Mouse (Mus musculus) forebrain, embryonic 14.5 days (tissue): ENCODE data around the gene Gm9817. TPM values are rescaled to one million over a fixed set of nuclear protein-coding genes. Genes with fewer than 3 reads are reported as not detected.
"Not testable (repeated sequence)": the region's sequence is repeated elsewhere in the genome, so short reads cannot be mapped to it uniquely, and the experiment has no call there.

Source experiments
- ATAC-seq: fragments of 200-750 bp; cut with Nextera tagmentation; 2 replicates; pipeline ENCODE4 v1.8.0; 2017; ENCODE audit warnings: mild to moderate bottlenecking, moderate library complexity
- DNase-seq: peaks from one replicate; pipeline ENCODE4 v3.0.0-alpha.2; 2015; ENCODE audit warnings: low spot score
- H3K27ac ChIP-seq: fragments of 300-500 bp; sonication (generic); 2 replicates; pipeline ENCODE4 v1.5.1; 2014; ENCODE audit warnings: low read depth, mild to moderate bottlenecking, control low read depth, low read length, moderate library complexity
- H3K27me3 ChIP-seq: fragments of 300-500 bp; sonication (generic); replicated peaks from 2 replicates; pipeline ENCODE4 v1.6.1; 2014; ENCODE audit warnings: low read length, control low read depth, mixed read lengths; ENCODE audit not compliant: control insufficient read depth, insufficient read depth
- H3K36me3 ChIP-seq: fragments of 300-500 bp; sonication (generic); 2 replicates; pipeline ENCODE4 v1.6.1; 2014; ENCODE audit warnings: low read length, control low read depth; ENCODE audit not compliant: control insufficient read depth, insufficient read depth
- H3K4me1 ChIP-seq: fragments of 300-500 bp; sonication (generic); 2 replicates; pipeline ENCODE4 v1.6.1; 2014; ENCODE audit warnings: antibody characterized with exemption, low read length, control low read depth; ENCODE audit not compliant: control insufficient read depth, insufficient read depth
- H3K4me2 ChIP-seq: fragments of 300-500 bp; sonication (generic); 2 replicates; pipeline ENCODE4 v1.6.1; 2014; ENCODE audit warnings: mild to moderate bottlenecking, control low read depth, low read length
- H3K4me3 ChIP-seq: fragments of 300-500 bp; sonication (generic); 2 replicates; pipeline ENCODE4 v1.5.1; 2014; ENCODE audit warnings: low read depth, low read length, control low read depth
- H3K9ac ChIP-seq: fragments of 300-500 bp; sonication (generic); 2 replicates; pipeline ENCODE4 v1.6.1; 2014; ENCODE audit warnings: mild to moderate bottlenecking, low read length, control low read depth, moderate library complexity
- H3K9me3 ChIP-seq: fragments of 300-500 bp; sonication (generic); replicated peaks from 2 replicates; pipeline ENCODE4 v1.6.1; 2016; ENCODE audit warnings: low read length, control low read depth, mixed read lengths; ENCODE audit not compliant: control insufficient read depth
- WGBS: fragments of 180-500 bp; shearing (Covaris S2); extraction: QIAGEN DNeasy Blood & Tissue Kit; methylation state at CpG from one replicate; pipeline ENCODE4 v1.1.7; 2014; 5-methylcytosine and 5-hydroxymethylcytosine counted together
- polyA plus RNA-seq: library from polyadenylated mRNA; unstranded; fragments of >200 nt; fragmentation: Nextera tagmentation; extraction: Ambion mirVana; gene quantifications from 2 replicates; pipeline ENCODE4 v1.2.1, GENCODE M21; 2014

Gene Gm9817
- polyA plus RNA-seq: 0.08 TPM in 1 of 2 replicates, not detected in the other

DNA sequence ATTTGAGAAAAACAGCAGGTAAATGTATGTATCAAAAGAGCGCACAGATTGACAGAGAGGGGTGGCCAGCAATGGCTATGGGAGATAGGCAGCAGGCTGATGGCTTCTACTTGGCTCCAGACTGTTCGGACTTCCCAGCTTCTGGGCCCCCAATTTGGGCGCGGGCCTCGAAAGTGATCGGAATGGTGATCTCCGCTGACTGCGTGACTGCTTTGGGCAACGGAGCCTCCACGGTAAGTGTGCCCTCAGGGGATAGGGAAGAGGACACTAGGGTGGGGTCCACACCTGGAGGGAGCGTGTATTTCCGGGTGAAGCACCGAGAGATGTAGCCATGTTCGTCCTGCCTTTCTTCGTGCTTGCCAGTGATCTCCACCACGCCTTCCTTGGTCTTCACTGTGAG is at the start of gene Gm9817:
Gene Gm9817, plus strand, starts transcription at position 301 of the 400 bp plus-strand sequence.
- 65% methylated on average over 16 of the region's 16 CpGs for WGBS
- ATAC-seq, H3K27ac ChIP-seq: not testable (repeated sequence)

DNA sequence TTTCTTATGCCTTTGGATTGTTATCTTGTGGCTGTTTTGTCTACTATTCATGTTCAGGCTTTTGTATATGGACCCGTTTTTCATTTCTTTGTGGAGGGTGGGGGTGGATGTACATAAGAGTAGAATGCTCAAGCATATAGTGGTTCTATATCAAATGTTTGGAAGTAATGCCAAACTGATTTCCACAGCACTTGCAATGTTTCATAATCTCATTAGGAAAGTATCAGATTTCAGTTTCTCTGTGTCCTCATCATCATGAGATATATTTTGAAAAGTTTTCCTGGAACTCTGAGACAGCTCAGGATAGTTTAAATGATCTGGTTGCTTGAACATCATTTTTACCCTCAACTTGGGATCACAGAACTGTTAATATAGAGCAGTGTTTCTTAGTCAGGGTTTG is 48.7 kb upstream of the Gm9817 start:
- no peaks in the 10 kb centered on the region for H3K36me3 ChIP-seq
- no peak overlapping the region for H3K4me2 ChIP-seq
- no peaks in the 10 kb centered on the region for H3K9me3 ChIP-seq
- H3K4me3 ChIP-seq: no peak overlapping the region
- H3K27me3 ChIP-seq: no peaks in the 10 kb centered on the region
- DNase-seq: no peak
- H3K9ac ChIP-seq: no peak overlapping the region
- H3K4me1 ChIP-seq: no peaks in the 10 kb centered on the region
- no peak for ATAC-seq
- 86% methylated on average over 1 of the region's 1 CpGs for WGBS
- no peak overlapping the region for H3K27ac ChIP-seq

More for the DNA sequence above, at the start of gene Gm9817:
- not testable (repeated sequence) for H3K27me3 ChIP-seq, H3K4me1 ChIP-seq, DNase-seq, H3K36me3 ChIP-seq, H3K4me2 ChIP-seq, H3K9ac ChIP-seq, H3K4me3 ChIP-seq, H3K9me3 ChIP-seq

DNA sequence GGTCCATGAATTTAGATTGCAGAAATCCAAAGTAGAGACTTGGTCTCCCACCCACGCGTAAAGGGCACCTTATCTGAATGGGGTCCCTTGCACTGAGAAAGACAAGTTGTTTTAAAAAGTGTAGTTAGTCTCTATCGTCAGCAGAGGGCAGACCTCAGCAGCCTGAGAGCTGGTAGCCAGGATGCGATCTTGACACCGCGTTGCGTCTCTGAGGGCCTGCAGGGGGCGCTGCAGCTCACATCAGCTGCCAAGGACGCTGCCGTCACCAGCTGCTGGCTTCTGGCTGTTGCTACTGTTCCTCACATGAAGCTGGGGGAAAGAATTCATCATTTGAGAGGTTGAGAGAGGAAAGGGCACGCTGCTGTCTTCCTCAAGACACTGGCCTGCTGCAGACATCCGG is 47.7 kb upstream of the Gm9817 start:
- peak; percentile 58 for ATAC-seq
- H3K27me3 ChIP-seq: no peaks in the 10 kb centered on the region
- H3K4me3 ChIP-seq: no peak overlapping the region
- H3K4me2 ChIP-seq: no peak overlapping the region
- 15% methylated on average over 12 of the region's 12 CpGs for WGBS
- H3K27ac ChIP-seq: no peak overlapping the region
- no peaks in the 10 kb centered on the region for H3K9me3 ChIP-seq
- no peaks in the 10 kb centered on the region for H3K36me3 ChIP-seq
- H3K9ac ChIP-seq: no peak overlapping the region
- peak; percentile 95 for DNase-seq
- H3K4me1 ChIP-seq: no peaks in the 10 kb centered on the region

DNA sequence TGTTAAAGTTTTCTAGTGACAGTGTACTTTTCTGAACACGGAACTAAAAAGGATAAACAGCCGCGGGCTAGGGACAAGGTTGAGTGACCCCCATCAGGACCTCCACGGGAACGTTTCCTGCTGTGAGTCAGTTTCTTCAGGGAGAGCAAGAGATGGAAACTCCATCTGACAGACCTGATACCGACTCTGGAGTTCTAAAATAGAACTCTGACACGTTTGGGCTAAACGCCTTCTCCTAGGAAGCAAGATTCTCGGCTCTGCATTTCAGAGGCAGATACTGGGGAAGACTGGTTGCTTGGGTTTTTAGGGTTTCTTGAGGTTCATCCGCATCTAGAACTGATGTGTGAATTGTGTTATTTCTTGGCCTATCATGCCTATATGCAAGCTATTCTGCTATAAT is 47.2 kb upstream of the Gm9817 start:
- Histone ChIP-seq H3K4me2 (no peak overlapping the region), H3K9me3 (no peaks in the 10 kb centered on the region), H3K27ac (no peak overlapping the region), H3K36me3 (no peaks in the 10 kb centered on the region), H3K9ac (no peak overlapping the region), H3K27me3 (no peaks in the 10 kb centered on the region), H3K4me3 (no peak overlapping the region), H3K4me1 (no peaks in the 10 kb centered on the region)
- no peak for ATAC-seq
- 85% methylated on average over 10 of the region's 10 CpGs for WGBS
- no peak for DNase-seq

DNA sequence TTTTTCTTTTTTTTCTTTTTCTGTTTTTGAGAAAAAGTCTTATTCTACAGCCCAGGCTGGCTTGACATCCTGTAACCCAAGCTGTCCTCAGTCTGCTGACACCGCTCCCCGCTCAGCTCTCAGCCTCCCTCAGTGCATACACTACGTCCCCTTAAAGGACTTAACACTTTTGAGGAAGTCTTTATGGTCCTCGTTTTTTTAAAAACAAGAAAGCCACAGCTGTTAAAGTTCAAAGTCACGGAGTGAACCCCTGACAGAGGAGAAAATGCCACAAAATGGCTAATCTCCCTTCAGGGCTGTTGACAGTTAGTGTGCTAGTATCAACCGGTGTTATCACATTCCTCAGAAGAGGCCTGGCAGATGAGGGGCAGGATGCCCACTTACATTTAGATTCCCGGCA is 46.7 kb upstream of the Gm9817 start:
- WGBS: 79% methylated on average over 7 of the region's 7 CpGs
- no peaks in the 10 kb centered on the region for H3K4me1 ChIP-seq
- no peak overlapping the region for H3K27ac ChIP-seq
- H3K36me3 ChIP-seq: no peaks in the 10 kb centered on the region
- H3K9ac ChIP-seq: no peak overlapping the region
- no peaks in the 10 kb centered on the region for H3K9me3 ChIP-seq
- no peak overlapping the region for H3K4me3 ChIP-seq
- H3K27me3 ChIP-seq: no peaks in the 10 kb centered on the region
- no peak for DNase-seq
- H3K4me2 ChIP-seq: no peak overlapping the region
- no peak for ATAC-seq

DNA sequence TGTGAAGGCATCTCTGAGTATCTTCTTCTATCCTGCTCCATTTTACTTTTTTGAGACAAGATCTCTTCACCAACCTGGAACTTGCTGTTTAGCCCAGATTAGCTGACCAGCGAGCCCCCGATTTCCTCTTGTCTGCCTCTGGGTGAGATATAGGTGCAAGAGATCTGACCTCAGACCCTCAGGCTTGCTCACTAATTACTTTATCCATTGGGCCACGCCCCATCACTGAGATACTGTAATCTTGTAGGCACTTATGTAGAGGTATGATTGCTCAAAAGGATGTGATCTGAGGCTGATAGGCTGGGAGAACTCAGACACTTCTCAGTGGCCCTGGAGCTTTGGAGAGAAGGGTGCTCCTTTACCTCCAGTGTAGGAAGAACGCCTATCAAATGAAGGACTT is 46.0 kb upstream of the Gm9817 start:
- Histone ChIP-seq H3K4me3 (no peak overlapping the region), H3K4me2 (no peak overlapping the region), H3K4me1 (no peaks in the 10 kb centered on the region), H3K9me3 (no peaks in the 10 kb centered on the region), H3K27ac (no peak overlapping the region), H3K27me3 (no peaks in the 10 kb centered on the region), H3K36me3 (no peaks in the 10 kb centered on the region), H3K9ac (no peak overlapping the region)
- ATAC-seq: no peak
- 90% methylated on average over 4 of the region's 4 CpGs for WGBS
- no peak for DNase-seq

DNA sequence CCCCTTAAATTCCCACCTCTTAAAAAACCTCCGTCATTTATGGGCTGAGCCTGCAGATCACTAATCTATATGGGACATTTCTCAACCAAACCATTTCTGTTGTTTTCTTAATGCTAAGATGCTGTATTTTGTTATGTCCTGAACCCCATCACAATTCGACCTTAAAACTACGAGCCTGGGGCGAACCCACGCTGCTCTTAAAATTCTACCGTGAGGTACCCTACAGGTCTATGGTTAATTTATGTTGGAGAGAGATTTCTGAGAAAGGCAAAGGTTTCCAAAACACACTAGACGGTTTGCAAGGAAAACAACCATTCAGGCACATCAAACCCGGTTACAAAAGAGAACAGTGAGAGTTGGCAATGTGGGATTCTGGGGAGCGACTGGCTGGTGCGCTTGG is 45.1 kb upstream of the Gm9817 start:
- Histone ChIP-seq H3K27ac (no peak overlapping the region), H3K9ac (no peak overlapping the region), H3K36me3 (no peaks in the 10 kb centered on the region), H3K4me3 (no peak overlapping the region), H3K4me1 (no peaks in the 10 kb centered on the region), H3K27me3 (no peaks in the 10 kb centered on the region), H3K9me3 (no peaks in the 10 kb centered on the region), H3K4me2 (no peak overlapping the region)
- DNase-seq (no peak), ATAC-seq (no peak)
- 91% methylated on average over 10 of the region's 10 CpGs for WGBS

DNA sequence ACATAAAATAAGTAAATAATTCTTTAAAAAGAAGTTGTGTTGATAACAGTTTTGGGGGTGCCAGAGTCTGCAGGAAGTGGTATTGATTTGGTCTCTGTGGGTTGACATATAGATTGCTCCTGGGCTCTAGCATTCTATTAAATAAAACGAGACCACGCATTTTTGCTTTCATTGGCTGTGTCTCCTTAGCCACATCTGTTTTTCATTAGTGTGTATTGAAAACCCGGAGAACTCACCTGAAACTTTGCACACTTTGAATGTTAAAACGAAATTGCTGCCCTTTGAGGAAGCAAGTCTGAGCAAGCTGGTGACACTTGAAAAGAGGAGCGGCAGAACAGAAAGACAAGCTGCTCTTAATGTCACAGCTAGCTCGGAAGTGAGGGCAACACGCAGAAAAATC is 43.7 kb upstream of the Gm9817 start:
- no peak for DNase-seq
- Histone ChIP-seq H3K4me1 (no peaks in the 10 kb centered on the region), H3K27ac (no peak overlapping the region), H3K27me3 (no peaks in the 10 kb centered on the region), H3K9me3 (no peaks in the 10 kb centered on the region), H3K36me3 (no peaks in the 10 kb centered on the region), H3K4me3 (no peak overlapping the region), H3K4me2 (no peak overlapping the region), H3K9ac (no peak overlapping the region)
- WGBS: 86% methylated on average over 7 of the region's 7 CpGs
- ATAC-seq: no peak

DNA sequence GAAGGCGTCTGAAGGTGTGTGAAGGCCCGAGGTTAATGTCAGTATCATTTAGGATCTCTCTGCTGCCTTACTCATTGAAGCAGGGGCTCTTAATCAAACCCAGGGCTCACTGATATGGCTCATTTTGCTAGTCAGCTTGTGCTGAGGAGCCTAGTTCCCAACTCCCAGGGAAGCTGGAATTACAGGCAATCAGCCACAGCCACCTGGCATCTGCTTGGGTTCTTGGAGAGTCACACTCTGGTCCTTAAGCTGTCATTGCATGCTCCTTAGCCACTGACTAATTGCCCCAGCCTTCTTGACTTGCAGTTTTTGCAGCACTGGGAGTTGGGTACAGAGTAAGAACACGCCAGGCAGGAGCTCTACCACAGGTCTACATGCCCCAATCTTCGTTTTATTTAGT is 42.1 kb upstream of the Gm9817 start:
- H3K27me3 ChIP-seq: no peaks in the 10 kb centered on the region
- H3K4me2 ChIP-seq: no peak overlapping the region
- no peaks in the 10 kb centered on the region for H3K9me3 ChIP-seq
- no peaks in the 10 kb centered on the region for H3K4me1 ChIP-seq
- no peak overlapping the region for H3K4me3 ChIP-seq
- H3K27ac ChIP-seq: no peak overlapping the region
- ATAC-seq (no peak), DNase-seq (no peak)
- WGBS: 88% methylated on average over 4 of the region's 4 CpGs
- H3K9ac ChIP-seq: no peak overlapping the region
- no peaks in the 10 kb centered on the region for H3K36me3 ChIP-seq
